Mouse (Mus musculus): Measurements from ENCODE around the gene Aunip. TPM values are rescaled to one million over a fixed set of nuclear protein-coding genes. Genes with fewer than 3 reads are reported as not detected.

Aunip gene
- polyA plus RNA-seq, 1 experiment from 2014 or later = 6.9 TPM

DNA sequence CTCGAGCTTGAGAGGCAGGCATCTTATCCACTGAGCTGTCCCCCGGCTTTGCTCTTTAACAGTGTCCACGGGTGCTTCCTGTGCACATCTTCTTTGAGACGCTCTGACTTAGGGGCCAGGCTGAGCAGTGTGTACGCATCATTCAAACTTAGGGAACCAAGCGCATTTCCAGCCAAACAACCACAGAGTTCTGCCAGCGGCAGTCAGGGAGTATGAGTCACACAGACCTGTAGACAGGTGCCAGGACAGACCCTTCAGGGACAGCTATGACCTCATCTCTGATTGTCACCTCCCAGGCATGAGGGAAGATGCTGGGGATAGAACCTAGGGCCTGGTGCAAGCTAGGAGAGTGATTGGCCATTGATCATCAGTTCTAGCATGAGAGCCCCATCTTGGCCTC, 48.4 kb downstream of the Aunip start:
- Histone ChIP-seq H3K4me1 (ENCODE audit: insufficient read depth) (peaks cover 5% of the 10 kb centered on the region; the same call in 1 of the 2 replicates), H3K4me2 (ENCODE audit: low read depth, low read length) (no peak overlapping the region), H3K27ac (ENCODE audit: low read depth) (no peak overlapping the region), H3K36me3 (replicated peaks; ENCODE audit: insufficient read depth, low read length) (no peaks in the 10 kb centered on the region), H3K9me3 (ENCODE audit: low read length) (no peaks in the 10 kb centered on the region), H3K4me3 (ENCODE audit: low read depth, low read length) (no peak overlapping the region), H3K9ac (replicated peaks) (no peak overlapping the region), H3K27me3 (ENCODE audit: insufficient read depth, low read length) (no peaks in the 10 kb centered on the region)
- WGBS (ENCODE audit: insufficient replicate concordance) = 61% methylated on average over 7 of the region's 7 CpGs
- DNase-seq (no peak), ATAC-seq (no peak)
- TF ChIP-seq CTCF (IDR thresholded peaks at IDR 0.05; ENCODE audit: low read depth) (no peak), EP300 (IDR thresholded peaks at IDR 0.05; ENCODE audit: low read depth) (no peak)

DNA sequence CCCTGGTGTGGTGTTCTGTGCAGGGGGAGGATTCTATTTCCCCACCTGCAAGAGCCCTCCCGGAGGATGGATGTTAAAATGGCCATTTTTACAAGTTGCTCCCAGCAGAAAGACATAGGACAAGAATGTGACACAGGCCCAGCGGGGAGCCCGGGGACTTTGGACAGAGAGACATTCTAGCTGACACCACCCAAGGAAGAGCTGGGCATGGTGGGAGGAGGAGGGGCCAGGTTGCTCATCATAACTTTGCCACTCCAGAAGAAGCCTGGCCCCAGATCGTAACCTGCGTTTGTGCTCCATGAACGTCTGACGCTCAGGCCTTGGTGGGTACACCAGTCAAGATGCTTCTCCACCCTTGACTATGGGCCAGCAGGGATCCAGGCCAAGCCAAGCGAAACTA, 49.9 kb downstream of the Aunip start:
- peaks cover 3% of the 10 kb centered on the region; the same call in 1 of the 2 replicates for H3K36me3 ChIP-seq (replicated peaks; ENCODE audit: insufficient read depth, low read length)
- no peak overlapping the region for H3K4me3 ChIP-seq (ENCODE audit: low read depth, low read length)
- 86% methylated on average over 8 of the region's 8 CpGs for WGBS (ENCODE audit: insufficient replicate concordance)
- TF ChIP-seq CTCF (IDR thresholded peaks at IDR 0.05; ENCODE audit: low read depth) (no peak), EP300 (IDR thresholded peaks at IDR 0.05; ENCODE audit: low read depth) (no peak)
- no peak overlapping the region for H3K9ac ChIP-seq (replicated peaks)
- H3K27ac ChIP-seq (ENCODE audit: low read depth) = no peak overlapping the region
- DNase-seq = no peak
- no peak overlapping the region for H3K4me2 ChIP-seq (ENCODE audit: low read depth, low read length)
- H3K4me1 ChIP-seq (ENCODE audit: insufficient read depth) = peaks cover 5% of the 10 kb centered on the region; the same call in 1 of the 2 replicates
- ATAC-seq = no peak
- no peaks in the 10 kb centered on the region for H3K9me3 ChIP-seq (ENCODE audit: low read length)
- H3K27me3 ChIP-seq (ENCODE audit: insufficient read depth, low read length) = no peaks in the 10 kb centered on the region

- DNase-seq (no peak), ATAC-seq (no peak)
- Histone ChIP-seq H3K9ac (replicated peaks) (no peak overlapping the region), H3K9me3 (ENCODE audit: low read length) (no peaks in the 10 kb centered on the region), H3K4me3 (ENCODE audit: low read depth, low read length) (no peak overlapping the region), H3K4me1 (ENCODE audit: insufficient read depth) (peaks cover 5% of the 10 kb centered on the region; the same call in 1 of the 2 replicates), H3K27ac (ENCODE audit: low read depth) (no peak overlapping the region), H3K4me2 (ENCODE audit: low read depth, low read length) (no peak overlapping the region), H3K36me3 (replicated peaks; ENCODE audit: insufficient read depth, low read length) (peaks cover 3% of the 10 kb centered on the region; the same call in 1 of the 2 replicates), H3K27me3 (ENCODE audit: insufficient read depth, low read length) (no peaks in the 10 kb centered on the region)
- TF ChIP-seq CTCF (IDR thresholded peaks at IDR 0.05; ENCODE audit: low read depth) (no peak), EP300 (IDR thresholded peaks at IDR 0.05; ENCODE audit: low read depth) (no peak)
- 67% methylated on average over 2 of the region's 2 CpGs for WGBS (ENCODE audit: insufficient replicate concordance)
Observed at GRCm38 (mm10) chr4:134562014-134562413, 51.2 kb downstream of the Aunip start.

- TF ChIP-seq EP300 (IDR thresholded peaks at IDR 0.05; ENCODE audit: low read depth) (0 out of 2 replicates have a peak, but pooled peaks have one; percentile 20), CTCF (IDR thresholded peaks at IDR 0.05; ENCODE audit: low read depth) (no peak)
- H3K4me2 ChIP-seq (ENCODE audit: low read depth, low read length) = no peak overlapping the region
- DNase-seq (no peak), ATAC-seq (no peak)
- no peak overlapping the region for H3K4me3 ChIP-seq (ENCODE audit: low read depth, low read length)
- no peaks in the 10 kb centered on the region for H3K9me3 ChIP-seq (ENCODE audit: low read length)
- 61% methylated on average over 16 of the region's 16 CpGs for WGBS (ENCODE audit: insufficient replicate concordance)
- no peaks in the 10 kb centered on the region for H3K4me1 ChIP-seq (ENCODE audit: insufficient read depth)
- peaks cover 3% of the 10 kb centered on the region; the same call in 1 of the 2 replicates for H3K36me3 ChIP-seq (replicated peaks; ENCODE audit: insufficient read depth, low read length)
- no peaks in the 10 kb centered on the region for H3K27me3 ChIP-seq (ENCODE audit: insufficient read depth, low read length)
- H3K27ac ChIP-seq (ENCODE audit: low read depth) = no peak overlapping the region
- no peak overlapping the region for H3K9ac ChIP-seq (replicated peaks)
Observed at GRCm38 (mm10) chr4:134563624-134564023, 52.8 kb downstream of the Aunip start.

- H3K4me1 ChIP-seq (ENCODE audit: insufficient read depth) = no peaks in the 10 kb centered on the region
- no peak overlapping the region for H3K4me3 ChIP-seq (ENCODE audit: low read depth, low read length)
- H3K9ac ChIP-seq (replicated peaks) = no peak overlapping the region
- peaks cover 3% of the 10 kb centered on the region; the same call in 1 of the 2 replicates for H3K36me3 ChIP-seq (replicated peaks; ENCODE audit: insufficient read depth, low read length)
- DNase-seq = no peak
- no peaks in the 10 kb centered on the region for H3K27me3 ChIP-seq (ENCODE audit: insufficient read depth, low read length)
- no peak overlapping the region for H3K27ac ChIP-seq (ENCODE audit: low read depth)
- 74% methylated on average over 6 of the region's 6 CpGs for WGBS (ENCODE audit: insufficient replicate concordance)
- H3K4me2 ChIP-seq (ENCODE audit: low read depth, low read length) = no peak overlapping the region
- no peak for ATAC-seq
- no peaks in the 10 kb centered on the region for H3K9me3 ChIP-seq (ENCODE audit: low read length)
- TF ChIP-seq CTCF (IDR thresholded peaks at IDR 0.05; ENCODE audit: low read depth) = no peak
- no peak for TF ChIP-seq EP300 (IDR thresholded peaks at IDR 0.05; ENCODE audit: low read depth)
Observed at GRCm38 (mm10) chr4:134564093-134564492, 53.3 kb downstream of the Aunip start.

GRCm38 (mm10) chr4:134567377-134568226, 56.8 kb downstream of the Aunip start:
- Histone ChIP-seq H3K27ac (ENCODE audit: low read depth) (no peak overlapping the region), H3K4me1 (ENCODE audit: insufficient read depth) (no peaks in the 10 kb centered on the region), H3K4me2 (ENCODE audit: low read depth, low read length) (no peak overlapping the region), H3K9ac (replicated peaks) (no peak overlapping the region), H3K27me3 (ENCODE audit: insufficient read depth, low read length) (no peaks in the 10 kb centered on the region), H3K36me3 (replicated peaks; ENCODE audit: insufficient read depth, low read length) (peaks cover 3% of the 10 kb centered on the region; the same call in 1 of the 2 replicates), H3K4me3 (ENCODE audit: low read depth, low read length) (no peak overlapping the region), H3K9me3 (ENCODE audit: low read length) (no peaks in the 10 kb centered on the region)
- DNase-seq = no peak
- no peak for ATAC-seq
- no peak for TF ChIP-seq EP300 (IDR thresholded peaks at IDR 0.05; ENCODE audit: low read depth)
- no peak for TF ChIP-seq CTCF (IDR thresholded peaks at IDR 0.05; ENCODE audit: low read depth)
- WGBS (ENCODE audit: insufficient replicate concordance) = 71% methylated on average over 19 of the region's 19 CpGs
